Mouse (Mus musculus) frontal cortex, postnatal 36 days (tissue): ENCODE results near the gene Wdr82.

Experiments used
- DNase-seq, 2 experiments: peaks; one replicate each; pipeline ENCODE4 v3.0.0; 2022; ENCODE audit warnings: low spot score in 2 of 2

Gene Wdr82

GRCm38 (mm10) chr9:106197732-106198131 is 27.0 kb downstream of the Wdr82 start:
- DNase-seq: no peak

- DNase-seq: no peak
Observed at GRCm38 (mm10) chr9:106198962-106199458, 28.3 kb downstream of the Wdr82 start.

DNA sequence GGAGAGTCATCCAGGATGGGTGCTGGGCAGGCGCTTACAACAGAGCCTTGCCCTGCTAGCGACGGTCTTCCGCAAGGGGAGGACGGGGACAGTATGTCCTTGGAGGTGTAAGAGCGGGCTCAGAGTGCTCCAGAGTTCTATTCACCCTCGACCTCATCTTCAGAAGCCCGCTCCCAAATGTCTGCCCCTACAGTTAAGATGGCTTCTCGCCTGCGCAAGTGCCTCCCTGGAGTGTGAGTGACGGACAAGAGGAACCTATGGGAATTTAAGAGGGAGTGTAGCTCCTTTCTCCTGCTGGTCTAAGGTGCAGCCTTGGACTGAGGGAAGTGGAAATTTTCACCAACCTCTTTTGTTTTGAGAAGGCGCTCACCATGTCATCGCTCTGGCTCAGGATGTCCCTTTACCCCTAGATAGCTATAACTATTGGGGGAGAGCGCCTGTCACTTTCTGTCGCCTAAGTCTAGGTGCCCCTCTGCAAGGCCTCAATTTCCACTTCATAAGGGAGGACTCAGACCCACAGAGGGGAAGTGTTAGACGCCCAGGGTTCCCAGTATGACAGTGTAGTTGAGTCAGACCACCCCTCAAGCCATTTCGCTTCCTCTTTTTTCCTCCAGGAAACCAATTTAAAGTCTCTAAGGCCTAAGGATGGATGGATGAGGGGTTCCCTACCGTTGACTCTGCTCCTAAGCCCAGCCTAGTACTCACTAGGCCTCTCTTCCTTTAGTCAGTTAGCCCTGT is 29.0 kb downstream of the Wdr82 start, which contains the start of gene Ppm1m:
Gene Ppm1m, minus strand, starts transcription at position 212 of the 738 bp plus-strand sequence.
- no peak for DNase-seq

DNA sequence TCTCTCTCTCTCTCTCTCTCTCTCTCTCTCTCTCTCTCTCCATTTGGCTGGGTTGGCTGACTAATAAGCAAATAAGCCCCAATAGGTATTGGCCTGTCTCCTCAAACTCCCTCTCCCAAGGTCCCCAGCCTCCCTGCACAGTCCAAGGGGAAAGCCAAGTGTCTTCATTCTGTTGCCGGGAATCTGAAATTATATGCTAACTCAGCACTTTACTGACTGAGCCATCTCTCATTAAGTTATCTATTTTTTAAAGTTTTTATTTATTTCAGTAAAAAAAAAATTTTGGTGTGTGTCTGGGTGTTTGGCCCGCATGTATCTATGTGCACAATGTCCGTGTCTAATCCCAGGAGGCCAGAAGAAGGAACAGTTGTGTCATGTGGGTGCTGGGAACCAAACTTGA is 31.2 kb downstream of the Wdr82 start:
- DNase-seq: no peak

GRCm38 (mm10) chr9:106202819-106203636 is 32.3 kb downstream of the Wdr82 start, which contains the start of gene Twf2:
TSS of gene Twf2 (plus strand) at chr9:106203108.
- DNase-seq: peak; percentile 89 to 90

DNA sequence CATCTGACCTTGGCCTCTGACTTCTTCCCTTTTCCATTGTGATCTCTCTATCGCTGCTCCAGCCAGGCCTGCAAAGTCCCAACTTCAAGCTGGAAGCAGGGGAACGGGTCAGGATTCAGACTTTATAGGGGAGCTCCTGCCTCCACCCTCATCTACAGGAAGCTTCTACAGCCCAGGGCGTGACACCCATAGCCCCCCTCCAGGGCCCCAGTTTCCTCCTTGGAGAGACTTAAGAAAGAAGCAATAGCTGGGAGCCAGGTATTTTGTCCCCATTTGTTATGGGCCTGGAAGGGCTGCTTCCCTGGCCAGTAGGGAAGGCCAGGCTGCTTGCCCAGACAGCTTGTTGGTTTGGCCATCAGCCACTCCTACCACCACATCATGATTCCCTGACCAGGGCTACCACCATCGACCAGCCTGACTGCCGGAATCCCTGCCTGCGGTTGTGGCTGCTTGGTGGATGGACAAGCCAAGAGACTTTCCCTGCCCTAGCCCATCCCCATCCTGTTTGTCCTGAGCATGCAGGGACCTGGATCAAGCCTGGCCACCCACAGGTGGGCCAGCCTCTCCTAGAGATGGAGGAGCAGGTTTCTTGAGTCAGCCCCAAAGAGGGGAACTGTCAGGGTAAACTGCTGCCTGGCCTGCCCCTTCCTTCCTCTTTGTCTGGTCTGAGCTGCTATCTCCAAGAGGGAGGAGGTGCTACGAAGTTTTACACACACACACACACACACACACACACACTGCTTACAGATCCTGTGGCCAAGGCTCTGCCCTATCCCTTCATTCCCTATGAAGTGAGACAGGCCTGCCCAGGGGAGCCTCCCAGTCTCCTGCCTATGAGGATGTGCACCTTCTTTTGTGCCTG is 33.5 kb downstream of the Wdr82 start:
- no peak for DNase-seq

GRCm38 (mm10) chr9:106205713-106206290 is 35.1 kb downstream of the Wdr82 start:
- no peak for DNase-seq

DNA sequence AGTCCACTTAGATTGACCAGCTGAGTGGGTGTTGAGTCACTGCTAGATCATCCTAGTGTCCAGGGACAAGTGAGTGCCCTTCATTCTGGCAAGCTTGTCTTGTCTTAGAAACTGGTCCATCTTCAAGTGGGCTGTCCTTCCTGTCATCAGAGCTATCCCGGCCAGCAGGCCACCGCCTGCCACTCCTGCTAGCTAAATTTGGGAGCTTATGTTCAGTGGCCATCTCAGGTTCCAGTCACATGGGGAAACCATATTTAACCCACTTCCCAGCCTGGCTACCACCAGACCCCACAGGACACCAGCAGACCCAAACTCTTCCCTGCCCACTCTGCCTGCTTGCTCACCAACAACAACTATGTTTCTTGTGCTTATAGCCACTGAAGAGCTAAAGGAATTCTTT is 35.8 kb downstream of the Wdr82 start:
- no peak for DNase-seq

DNA sequence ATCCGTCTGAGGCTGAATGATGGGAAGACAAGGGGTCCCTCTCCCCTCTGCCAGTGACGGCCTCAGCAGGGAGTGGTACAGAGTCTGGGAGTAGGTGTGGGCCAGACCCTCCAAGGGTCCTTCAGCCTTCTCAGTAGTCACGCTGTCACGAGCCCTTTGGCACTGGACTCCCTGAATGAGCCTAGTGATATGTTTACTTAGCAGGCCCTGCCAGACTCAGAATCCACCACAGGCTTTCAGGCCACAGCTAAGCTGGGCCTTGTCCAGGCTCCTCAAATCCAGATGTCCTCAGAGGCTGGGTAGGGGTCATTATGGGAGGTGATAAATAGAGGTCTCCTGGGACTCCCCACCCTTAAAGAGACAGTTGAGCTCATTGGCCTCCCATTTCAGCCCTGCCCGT is 37.5 kb downstream of the Wdr82 start:
- no peak for DNase-seq

DNA sequence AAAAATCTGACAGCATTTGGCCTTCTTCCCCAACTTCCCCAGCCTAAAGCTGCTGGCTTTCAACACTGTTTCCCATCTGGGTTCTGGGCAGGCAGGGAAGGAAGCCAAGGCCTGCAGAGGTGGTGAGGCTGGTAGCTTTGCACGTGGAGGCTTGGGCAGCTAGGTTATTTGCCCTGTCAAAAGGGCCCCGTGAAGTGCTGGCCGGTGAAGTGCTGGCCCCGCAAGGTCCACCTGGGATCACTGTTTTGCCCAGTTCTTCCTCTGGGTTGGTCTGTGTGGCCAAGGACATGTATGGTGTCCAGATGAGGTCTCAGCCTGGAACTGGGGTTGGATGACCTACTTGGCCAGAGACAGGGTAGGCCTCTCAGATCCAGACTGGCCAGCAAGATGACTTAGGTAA is 39.2 kb downstream of the Wdr82 start:
- no peak for DNase-seq

- DNase-seq: no peak
Observed at GRCm38 (mm10) chr9:106210853-106211609, 40.3 kb downstream of the Wdr82 start.

DNA sequence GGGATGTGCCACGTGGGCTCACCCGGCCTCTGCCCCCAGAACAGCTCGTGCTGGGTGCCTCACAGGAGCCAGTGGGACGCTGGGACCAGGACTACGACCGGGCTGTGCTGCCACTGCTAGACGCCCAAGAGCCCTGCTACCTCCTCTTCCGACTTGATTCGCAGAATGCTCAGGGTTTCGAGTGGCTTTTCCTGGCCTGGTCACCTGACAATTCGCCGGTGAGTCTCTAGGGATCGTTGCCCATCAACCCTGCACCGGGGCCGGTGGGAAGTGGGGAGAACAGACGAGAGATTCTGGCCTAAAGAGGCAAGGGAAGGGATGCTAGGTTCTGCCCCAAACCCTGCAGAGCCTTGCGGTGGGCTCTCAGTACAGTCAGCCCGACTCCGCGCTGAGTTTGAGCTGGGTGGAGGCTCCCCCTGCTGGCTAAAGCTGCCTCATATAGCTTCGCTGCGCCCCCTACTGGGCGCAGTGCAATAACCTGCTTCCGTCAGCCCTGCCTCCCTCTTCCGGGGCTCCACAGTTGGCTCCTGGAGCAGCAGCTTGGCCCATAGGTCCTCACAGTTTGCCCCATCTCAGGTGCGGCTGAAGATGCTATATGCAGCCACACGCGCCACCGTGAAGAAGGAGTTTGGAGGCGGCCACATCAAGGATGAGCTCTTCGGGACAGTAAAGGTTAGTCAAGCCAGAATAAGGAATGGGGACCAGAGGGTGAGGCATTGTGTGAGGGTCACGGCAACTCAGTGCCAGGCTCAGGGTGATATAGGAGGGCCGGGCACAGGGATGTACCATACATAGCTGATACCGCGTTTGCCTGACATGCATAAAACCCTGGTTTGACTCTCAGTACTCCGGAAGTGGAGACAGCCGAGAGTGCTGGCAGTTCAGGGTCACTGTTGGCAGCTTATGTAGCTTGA is 41.2 kb downstream of the Wdr82 start:
- DNase-seq: peak; percentile 75 to 80

DNA sequence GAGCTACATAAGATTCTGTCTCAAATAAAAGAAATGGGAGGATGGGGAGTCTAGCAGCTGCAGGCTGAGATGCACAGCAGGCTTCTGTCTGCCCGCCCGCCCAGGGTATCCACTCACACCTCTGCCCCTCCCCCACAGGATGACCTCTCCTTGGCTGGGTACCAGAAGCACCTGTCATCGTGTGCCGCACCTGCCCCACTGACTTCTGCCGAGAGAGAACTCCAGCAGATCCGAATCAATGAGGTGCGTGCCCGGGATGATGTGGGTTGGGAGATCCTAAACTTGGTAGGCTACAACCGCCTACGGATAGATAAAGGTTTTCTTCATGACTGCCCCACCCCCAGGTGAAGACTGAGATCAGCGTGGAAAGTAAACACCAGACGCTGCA is 41.9 kb downstream of the Wdr82 start:
- DNase-seq: no peak

DNA sequence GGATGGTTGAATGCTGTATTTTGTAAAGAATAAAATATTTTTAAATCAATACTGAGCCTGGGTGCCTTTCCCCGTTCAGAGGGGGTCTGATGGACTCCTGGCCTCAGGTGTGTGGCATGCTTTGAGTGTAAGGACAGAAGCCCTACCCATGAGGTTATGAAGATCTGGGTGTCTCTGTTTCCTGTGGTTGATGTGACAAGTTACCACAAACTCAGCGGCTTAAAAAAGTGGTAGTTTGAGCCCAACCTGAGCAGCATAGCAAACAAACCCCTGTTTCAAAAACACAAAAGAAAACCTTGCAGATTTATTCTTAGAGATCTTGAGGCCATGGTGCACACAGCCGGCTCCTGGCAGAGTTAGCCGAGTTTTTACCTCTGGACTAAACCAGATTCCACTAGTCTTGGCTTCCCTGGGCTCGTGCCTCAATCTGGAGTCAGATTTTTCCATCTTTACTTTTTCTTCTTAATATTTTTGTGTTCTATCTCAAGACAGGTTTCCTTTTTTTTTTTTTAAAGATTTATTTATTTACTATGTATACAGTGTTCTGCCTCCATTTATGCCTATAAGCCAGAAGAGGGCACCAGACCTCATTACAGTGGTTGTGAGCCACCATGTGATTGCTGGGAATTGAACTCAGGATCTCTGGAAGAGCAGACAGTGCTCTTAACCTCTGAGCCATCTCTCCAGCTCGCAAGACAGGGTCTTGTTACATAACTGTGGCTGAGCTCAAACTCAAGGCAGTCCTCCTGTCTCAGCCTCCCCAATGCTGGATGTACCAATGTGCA is 44.8 kb downstream of the Wdr82 start:
- DNase-seq: no peak

GRCm38 (mm10) chr9:106216971-106217370 is 46.2 kb downstream of the Wdr82 start:
- DNase-seq: no peak

DNA sequence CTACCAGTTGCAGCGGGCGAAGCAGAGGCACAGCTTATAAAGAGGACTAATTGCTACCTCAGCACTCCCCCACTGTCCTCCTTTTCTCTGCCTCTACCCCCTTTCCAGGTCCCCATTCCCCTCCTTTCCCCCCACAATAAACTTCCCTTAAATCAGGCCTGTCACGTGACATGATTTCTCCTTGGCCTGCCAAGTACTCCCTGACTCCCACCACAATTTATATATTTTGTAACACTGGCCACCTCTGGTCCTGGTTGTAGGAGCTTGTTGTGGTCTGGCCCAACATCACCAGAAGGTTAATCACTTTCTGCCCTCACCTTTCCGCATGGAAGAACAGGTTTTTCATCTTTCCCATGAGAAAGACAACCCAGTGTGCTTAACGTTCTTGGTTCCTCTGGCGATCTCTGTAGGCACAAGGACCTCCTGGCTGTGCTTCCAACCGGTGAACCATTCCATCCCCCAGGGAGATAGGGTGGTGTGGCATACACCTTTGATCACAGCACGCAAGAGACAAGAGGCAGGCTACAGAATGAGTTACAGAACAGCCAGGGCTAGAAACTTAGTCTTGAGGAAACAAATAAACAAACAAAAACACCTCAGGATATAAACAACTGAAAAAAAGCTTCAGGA is 50.3 kb downstream of the Wdr82 start:
- no peak for DNase-seq

GRCm38 (mm10) chr9:106222261-106222851 is 51.6 kb downstream of the Wdr82 start, which contains the start of gene Tlr9:
TSS of gene Tlr9 (plus strand) at chr9:106222598.
- DNase-seq: no peak

- no peak for DNase-seq
Observed at GRCm38 (mm10) chr9:106222994-106223393, 52.3 kb downstream of the Wdr82 start.
